Mouse (Mus musculus): ENCODE data around the gene Gm14391.
"Not testable (repeated sequence)": the region's sequence is repeated elsewhere in the genome, so short reads cannot be mapped to it uniquely, and the experiment has no call there.

The Gm14391 gene

DNA sequence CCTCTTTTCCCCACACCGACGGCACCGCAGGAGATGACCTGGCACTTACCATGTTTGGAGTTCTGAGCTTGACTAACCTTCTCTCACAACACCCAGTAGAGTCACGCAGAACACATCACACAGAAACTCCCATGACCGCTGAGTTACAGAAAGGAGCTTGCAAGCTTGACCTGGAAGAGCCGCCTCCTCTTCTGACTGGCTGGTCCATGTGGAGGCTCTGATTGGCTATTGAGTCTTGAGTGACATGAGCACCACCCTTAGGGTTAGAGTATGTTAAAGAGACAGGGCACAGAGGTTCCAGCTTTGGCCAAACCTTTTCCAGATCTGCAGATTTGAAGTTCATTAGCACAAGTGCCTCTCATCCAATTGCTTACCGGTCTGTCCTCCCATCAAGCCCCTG, at the start of gene Gm14391:
Gene Gm14391, minus strand, starts transcription at position 186 of the 400 bp plus-strand sequence.
- DNase-seq = not testable (repeated sequence)

DNA sequence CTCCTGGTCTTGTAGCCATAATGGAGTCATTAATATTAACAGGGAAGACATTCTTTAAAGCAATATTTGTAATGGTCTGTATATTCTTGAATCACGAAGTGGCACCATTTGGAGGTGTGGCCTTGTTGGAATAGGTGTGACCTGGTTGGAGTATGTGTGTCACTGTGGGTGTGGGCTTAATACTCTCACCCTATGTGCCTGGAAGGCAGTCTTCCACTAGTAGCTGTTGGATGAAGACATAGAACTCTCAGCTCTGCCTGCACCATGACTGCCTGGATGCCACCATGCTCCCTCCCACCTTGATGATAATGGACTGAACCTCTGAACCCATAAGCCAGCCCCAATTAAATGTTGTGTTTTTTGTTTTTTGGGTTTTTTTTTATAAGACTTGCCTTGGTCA, 27.7 kb downstream of the Gm14391 start:
- not testable (repeated sequence) for DNase-seq

DNA sequence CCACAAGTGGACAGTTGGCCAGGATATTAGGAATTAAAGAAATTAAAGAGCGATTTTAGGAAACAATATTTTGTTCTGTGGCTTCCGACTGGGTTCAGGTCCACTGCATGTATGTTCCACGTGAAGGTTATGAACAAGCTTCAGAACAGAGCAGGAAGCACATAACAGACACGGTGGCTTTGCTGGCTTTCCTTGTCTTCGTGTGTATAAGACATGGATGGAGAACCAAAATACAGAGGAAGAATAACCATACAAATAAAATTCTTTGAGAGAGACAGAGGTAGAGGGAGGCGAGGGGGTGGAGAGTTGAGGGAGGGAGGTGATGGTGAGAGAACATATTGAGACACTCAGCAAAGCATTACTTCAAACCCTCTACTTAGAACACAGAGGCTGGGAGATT, 30.4 kb downstream of the Gm14391 start:
- DNase-seq = no peak

DNA sequence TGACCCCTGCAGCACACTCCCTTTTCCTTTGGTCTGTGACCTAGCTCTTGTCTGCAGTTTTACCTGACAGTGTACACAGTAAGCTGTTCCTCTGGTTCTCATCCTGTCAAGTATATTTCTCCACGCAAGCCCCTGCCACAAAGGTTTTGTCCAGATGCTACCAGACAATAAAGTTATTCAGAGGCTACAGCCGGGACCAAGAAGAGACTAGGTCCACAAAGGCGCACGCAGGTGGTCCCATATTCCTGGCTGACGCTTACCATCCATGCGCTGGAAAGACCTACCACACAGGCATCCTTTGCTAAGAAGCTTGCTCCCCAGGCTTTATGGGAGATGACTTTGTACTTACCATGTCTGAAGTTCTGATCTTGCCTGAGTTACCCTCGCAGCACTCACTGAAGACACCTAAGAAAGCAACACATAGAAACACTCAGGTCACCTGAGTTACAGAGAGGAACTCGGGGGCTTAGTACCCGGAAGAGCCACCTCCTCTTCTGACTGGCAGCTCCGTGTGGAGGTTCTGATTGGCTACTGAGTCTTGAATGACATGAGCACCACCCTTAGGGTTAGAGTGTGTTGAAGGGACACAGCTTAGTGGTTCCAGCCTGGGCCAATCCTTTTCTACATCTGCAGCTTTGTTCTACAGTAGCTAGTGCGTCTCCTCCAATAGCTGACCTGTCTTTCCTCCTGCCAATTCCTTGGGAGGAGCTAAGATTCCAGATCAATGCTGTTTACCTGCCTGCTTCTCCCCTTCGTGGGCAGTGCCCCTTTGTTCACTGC, 31.1 kb downstream of the Gm14391 start, which contains the start of gene Gm14443:
Gene Gm14443, minus strand, starts transcription at position 471 of the 780 bp plus-strand sequence.
- not testable (repeated sequence) for DNase-seq

DNA sequence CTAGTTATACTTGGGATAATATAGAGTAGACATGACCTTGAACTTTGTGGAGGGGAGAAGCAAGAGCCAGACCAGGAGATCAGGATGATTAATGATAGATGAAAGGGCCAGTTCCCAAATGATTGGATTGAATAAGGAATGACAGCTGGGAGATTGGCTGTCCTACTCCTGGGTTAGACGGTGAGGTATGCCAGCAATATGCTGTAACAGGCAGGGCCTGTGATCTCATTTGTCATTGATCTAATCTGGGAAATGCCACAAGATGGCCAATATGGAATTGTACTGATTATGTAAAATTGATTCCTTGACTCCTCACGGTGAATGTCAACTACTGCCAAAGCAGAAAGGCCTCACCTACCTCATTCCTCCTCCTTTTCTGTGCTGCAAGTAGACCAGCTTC, 32.7 kb downstream of the Gm14391 start:
- DNase-seq = not testable (repeated sequence)

DNA sequence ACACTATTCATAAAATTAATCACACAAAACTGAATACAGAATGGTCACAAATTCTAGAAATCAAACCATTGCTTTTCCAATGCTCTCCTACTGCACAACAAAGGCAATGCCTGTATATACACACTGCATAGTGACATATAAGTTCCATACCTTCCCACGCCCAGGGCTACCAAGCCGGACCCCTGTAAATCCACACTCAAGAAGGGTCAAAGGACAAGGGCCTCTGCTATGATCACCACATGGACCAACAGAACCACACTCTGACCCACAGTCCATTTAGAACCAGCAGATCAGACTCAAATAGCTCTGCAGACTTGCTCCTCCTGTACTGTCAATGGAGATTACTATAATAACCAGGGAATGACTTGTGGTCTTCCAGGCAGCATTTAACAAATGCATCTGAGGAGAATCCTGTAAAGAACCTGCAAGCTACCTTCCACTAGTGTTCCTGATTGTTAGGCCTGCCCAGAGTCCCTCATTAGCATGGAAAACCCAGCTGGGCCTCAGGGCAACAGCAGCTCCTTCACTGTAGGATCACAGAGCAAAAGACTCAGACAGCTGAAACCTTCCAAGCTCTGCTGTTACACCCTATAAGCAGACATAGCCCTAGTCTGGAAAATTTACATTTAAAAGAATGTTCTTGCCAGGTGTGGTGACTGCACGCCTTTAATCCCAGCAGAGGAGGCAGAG, 33.7 kb downstream of the Gm14391 start:
- DNase-seq = not testable (repeated sequence)

DNA sequence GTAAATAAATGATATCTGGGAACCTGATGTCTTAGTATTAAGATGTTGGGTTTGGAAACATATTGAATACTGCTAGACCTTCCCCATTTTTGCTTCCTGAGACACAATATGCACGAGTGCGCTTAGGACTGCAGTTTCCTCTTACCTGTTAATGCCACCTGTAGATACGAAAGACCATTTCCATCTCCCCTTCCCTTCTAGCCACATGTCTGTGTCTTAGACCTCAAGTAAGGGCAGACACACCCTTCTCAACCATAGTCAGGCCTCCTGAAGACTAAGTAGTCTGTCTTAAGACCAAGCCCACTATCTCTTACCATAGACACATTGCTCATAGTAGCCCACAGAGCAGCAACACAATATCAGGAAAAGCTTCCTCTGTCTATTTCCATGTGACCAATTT, 34.6 kb downstream of the Gm14391 start:
- DNase-seq = no peak

DNA sequence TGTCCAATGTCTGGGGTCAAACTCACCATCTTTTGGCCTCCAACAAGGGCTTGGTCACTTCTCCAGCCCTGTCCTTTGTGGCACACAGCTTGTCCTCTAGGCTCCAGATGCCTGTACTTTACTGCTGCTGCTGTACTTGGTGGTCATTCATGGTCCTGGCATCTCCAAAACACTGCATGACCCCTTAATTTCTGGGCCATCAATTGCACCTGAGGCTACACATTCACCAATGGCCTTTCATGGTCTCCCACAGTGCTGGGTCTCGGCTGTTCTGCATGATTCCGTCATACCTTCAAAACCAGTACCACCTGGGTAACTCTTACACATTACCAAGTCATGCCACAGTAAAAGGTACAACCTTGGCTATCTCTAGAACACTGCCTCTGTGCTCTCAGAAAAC, 39.8 kb downstream of the Gm14391 start:
- DNase-seq = not testable (repeated sequence)

DNA sequence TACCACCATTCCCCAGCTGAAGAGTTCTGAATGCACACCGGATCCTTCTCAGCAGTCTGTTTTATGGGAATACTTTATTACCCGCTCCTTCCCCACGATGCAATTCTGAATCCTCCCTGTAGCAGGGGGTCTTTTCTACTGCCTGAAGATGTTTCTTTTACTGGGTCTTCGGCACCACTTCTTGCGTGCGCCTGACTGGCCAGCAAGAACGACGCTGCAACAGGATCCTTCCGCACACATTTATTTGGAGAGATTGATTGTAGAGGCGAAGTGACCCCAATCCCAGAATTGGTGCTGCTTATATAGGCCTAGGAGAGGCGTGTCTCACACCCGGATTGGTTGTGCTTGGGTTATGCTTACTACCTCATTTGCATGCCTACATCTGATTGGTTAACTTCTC, 41.6 kb downstream of the Gm14391 start:
- not testable (repeated sequence) for DNase-seq

DNA sequence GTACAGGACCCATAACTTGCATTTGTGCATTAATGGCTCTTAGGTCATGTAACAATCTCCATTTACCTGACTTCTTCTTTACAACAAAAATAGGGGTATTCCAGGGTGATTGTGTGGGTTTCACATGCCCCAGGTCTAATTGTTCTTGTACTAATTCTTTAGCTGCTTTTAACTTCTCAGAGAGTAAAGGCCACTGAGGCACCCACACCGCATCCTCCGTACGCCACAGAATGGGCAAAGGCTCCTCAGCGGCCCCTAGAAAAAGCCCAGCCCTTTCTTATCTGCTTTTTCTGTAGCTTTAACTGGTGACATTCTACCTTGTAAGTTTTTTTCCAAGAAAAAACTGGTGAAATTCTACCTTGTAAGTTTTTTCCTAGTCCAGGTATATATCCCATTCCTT, 45.3 kb downstream of the Gm14391 start:
- DNase-seq = not testable (repeated sequence)

DNA sequence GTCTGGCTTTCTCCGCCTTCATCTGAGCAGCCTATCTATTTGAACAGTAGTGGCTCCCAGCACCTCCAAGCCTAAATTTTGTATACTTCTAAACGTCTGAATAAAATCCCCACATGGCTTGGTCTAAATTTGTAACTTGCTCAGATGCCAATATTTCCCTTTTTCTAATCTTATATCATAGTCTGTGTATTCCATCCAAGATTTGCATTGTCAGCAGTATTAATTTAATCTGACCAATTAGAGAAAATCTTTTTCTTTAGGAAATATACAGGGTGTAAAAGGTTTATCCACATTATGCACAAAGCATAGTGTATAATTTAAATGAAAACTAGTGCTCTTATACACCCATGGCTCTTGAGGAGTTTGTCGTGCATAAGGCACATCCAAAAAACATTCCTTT, 48.1 kb downstream of the Gm14391 start:
- DNase-seq = no peak

DNA sequence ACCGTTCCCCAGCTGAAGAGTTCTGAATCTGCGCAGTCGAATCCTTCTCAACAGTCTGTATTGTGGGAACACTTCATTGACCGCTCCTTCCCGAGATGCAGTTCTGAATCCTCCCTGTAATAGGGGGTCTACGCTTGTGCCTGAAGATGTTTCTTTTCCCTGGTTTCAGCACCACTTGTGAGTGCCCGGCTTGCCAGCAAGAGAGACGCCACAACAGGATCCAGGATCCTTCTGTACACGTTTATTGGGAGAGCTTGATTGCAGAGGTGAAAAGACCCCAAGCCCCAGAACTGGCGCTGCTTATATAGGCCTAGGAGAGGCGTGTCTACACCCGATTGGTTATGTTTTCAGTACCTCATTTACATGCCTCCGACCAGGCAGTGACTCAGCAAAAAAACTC, 50.0 kb downstream of the Gm14391 start:
- DNase-seq = no peak

DNA sequence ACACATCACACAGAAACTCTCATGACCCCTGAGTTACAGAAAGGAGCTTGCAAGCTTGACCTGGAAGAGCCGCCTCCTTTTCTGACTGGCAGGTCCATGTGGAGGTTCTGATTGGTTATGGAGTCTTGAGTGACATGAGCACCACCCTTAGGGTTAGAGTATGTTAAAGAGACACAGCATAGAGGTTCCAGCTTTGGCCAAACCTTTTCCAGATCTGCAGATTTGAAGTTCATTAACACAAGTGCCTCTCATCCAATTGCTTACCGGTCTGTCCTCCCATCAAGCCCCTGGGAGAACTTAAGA, 64.8 kb downstream of the Gm14391 start, which contains the start of gene Gm14399:
Gene Gm14399, minus strand, starts transcription at position 20 of the 303 bp plus-strand sequence.
- not testable (repeated sequence) for DNase-seq

DNA sequence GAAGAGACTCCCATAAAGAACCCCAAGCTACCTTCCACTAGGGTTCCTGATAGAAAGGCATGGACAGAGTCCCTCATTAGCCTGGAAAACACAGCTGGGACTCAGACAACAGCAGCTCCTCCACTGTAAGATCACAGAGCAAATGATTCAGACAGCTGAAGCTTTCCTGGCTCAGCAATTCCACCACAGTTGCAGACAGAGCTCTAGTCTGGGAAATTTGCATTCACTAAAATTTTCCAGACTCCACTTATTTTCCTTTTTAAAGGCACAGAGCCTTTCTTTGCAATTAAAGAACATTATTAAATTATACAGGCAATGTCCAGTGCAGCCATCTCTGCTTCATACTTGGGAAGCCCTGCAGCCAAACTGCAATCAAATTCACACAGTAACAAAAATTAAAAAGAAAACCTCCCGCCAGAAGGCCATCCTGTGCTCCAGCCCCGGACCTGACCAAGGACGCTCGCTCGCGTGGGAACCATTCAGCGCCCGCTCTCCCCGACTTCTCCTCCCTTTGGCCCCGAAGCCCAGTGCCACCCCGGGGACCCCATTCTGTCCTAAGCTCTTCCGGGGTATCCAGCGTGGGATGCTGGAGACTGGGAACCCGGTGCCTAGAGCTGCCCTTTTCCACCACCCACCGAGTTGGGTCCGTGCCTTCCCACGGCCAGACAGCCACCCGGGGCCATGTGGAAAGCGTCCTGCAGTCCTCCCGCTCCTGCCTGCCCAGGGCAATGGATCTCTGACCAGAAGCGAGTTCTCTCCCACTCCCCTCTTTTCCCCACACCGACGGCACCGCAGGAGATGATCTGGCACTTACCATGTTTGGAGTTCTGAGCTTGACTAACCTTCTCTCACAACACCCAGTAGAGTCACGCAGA, 65.4 kb downstream of the Gm14391 start:
- DNase-seq = not testable (repeated sequence)
